Mouse (Mus musculus): ENCODE results near the gene Rasef.

DNA sequence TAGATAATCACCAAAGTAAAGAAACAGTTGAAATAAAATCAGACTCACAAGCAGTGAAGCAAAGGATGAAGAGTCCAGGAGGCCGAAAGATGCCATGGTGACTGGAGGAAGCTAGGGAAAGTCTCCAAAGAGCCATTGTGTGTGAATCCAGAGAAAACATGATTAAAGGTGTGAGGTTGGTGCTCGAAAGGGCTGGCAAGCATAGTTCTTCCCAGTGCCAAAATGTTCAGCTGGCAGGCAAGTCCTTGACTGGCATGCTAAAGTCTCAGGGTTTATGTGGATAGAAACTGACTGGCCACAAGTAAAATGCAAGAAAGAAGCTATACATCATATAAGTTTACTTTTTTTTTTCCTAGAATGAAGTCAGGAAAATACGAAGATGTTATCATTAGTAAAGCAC lies 22.6 kb downstream of the Rasef start:
- no peak for TF ChIP-seq SMC3 (IDR thresholded peaks at IDR 0.05; ENCODE audit: low read depth, low read length)
- no peak for TF ChIP-seq EP300 (IDR thresholded peaks at IDR 0.05; ENCODE audit: low read length)
- no peak for TF ChIP-seq CTCF (conservative IDR thresholded peaks at IDR 0.05 in 1 of 2, IDR thresholded peaks at IDR 0.05 in 1 of 2; ENCODE audit: low read depth in 2 of 2, low read length in 2 of 2)
- TF ChIP-seq IRF4 (IDR thresholded peaks at IDR 0.05; ENCODE audit: low read depth, low read length), result no peak
- TF ChIP-seq POLR2A (IDR thresholded peaks at IDR 0.05; ENCODE audit: low read depth, low read length), result no peak
- no peak for TF ChIP-seq ZNF384 (IDR thresholded peaks at IDR 0.05; ENCODE audit: low read depth, low read length)
- TF ChIP-seq ZKSCAN1 (IDR thresholded peaks at IDR 0.05; ENCODE audit: borderline replicate concordance, low read depth, low read length), result no peak
- no peak for TF ChIP-seq MAX (IDR thresholded peaks at IDR 0.05; ENCODE audit: low read length)
- no peak for TF ChIP-seq RAD21 (IDR thresholded peaks at IDR 0.05; ENCODE audit: low read depth, low read length)

Measured in CH12.LX (cell line).